21 mouse cellular contexts compared by ENCODE assay signal in genomic region chr19:6013691-6014090, GRCm38 (mm10). TPM values are rescaled to one million over a fixed set of nuclear protein-coding genes. Genes with fewer than 3 reads are reported as not detected.
DNase-seq lines count a peak whose midpoint lies in the region; ATAC-seq and TF ChIP-seq lines count a peak whose summit lies in the region.
"Had no signal": no experiment of that assay in that cellular context is flagged by ENCODE, and none has a peak within 500 bp of the region (broad histone marks: within the 10 kb centered on the region; RNA-seq: fewer than 3 reads in every experiment).

No protein-coding gene starts in this region.

- no peak for TF ChIP-seq CTCF in G1E (IDR thresholded peaks at IDR 0.05; ENCODE audit: low read depth, low read length)

- peaks cover 20% of the 10 kb centered on the region for H3K4me1 ChIP-seq in heart, embryonic 13.5 days
- H3K4me1 ChIP-seq in G1E (ENCODE audit: insufficient read depth, low read depth, low read length), result peaks cover 80% of the 10 kb centered on the region
- H3K4me1 ChIP-seq in embryonic facial prominence, embryonic 15.5 days, result peaks cover 31% of the 10 kb centered on the region
- H3K4me1 ChIP-seq in stomach, embryonic 14.5 days (ENCODE audit: control insufficient read depth, insufficient read depth, low read length), result 0 out of 2 replicates have a peak, but pooled peaks cover 3% of the 10 kb centered on the region

- H3K27ac ChIP-seq in heart, embryonic 13.5 days (replicated peaks), result no peak overlapping the region
- H3K27ac ChIP-seq in embryonic facial prominence, embryonic 15.5 days (replicated peaks), result no peak overlapping the region
- no peak overlapping the region for H3K27ac ChIP-seq in stomach, embryonic 14.5 days (ENCODE audit: low read length)
- H3K27ac ChIP-seq: hindbrain, embryonic 15.5 days; midbrain, embryonic 13.5 days; neural tube, embryonic 12.5 days had no signal

- H3K27me3 ChIP-seq in heart, embryonic 13.5 days (replicated peaks), result peaks cover 7% of the 10 kb centered on the region
- no peaks in the 10 kb centered on the region for H3K27me3 ChIP-seq in G1E (ENCODE audit: insufficient read depth, low read length)
- no peaks in the 10 kb centered on the region for H3K27me3 ChIP-seq in embryonic facial prominence, embryonic 15.5 days
- no peaks in the 10 kb centered on the region for H3K27me3 ChIP-seq in stomach, embryonic 14.5 days (ENCODE audit: control insufficient read depth, insufficient read depth, low read length)
- H3K27me3 ChIP-seq: CH12.LX had no signal

- peak overlapping the region; percentile 81; the same call in 1 of the 2 replicates for H3K4me2 ChIP-seq in heart, embryonic 13.5 days
- peak overlapping the region; percentile 90 for H3K4me2 ChIP-seq in embryonic facial prominence, embryonic 15.5 days (replicated peaks)
- H3K4me2 ChIP-seq in stomach, embryonic 14.5 days (replicated peaks; ENCODE audit: low read depth, low read length), result 0 out of 2 replicates have a peak overlapping the region, but pooled peaks have one; percentile 90
- H3K4me2 ChIP-seq: midbrain, embryonic 13.5 days had no signal

- H3K36me3 ChIP-seq in heart, embryonic 13.5 days, result no peaks in the 10 kb centered on the region
- H3K36me3 ChIP-seq in G1E (replicated peaks), result peaks cover 57% of the 10 kb centered on the region
- H3K36me3 ChIP-seq in embryonic facial prominence, embryonic 15.5 days, result peaks cover 13% of the 10 kb centered on the region; the same call in 1 of the 2 replicates
- H3K36me3 ChIP-seq in stomach, embryonic 14.5 days (ENCODE audit: control insufficient read depth, insufficient read depth, low read length), result no peaks in the 10 kb centered on the region; the same call in 1 of the 2 replicates
- H3K36me3 ChIP-seq: hindbrain, embryonic 15.5 days; midbrain, embryonic 13.5 days; neural tube, embryonic 12.5 days had no signal

- 89% methylated on average over 10 of the region's 10 CpGs for whole genome bisulfite sequencing in heart, embryonic 13.5 days
- 74% methylated on average over 10 of the region's 10 CpGs for WGBS in embryonic facial prominence, embryonic 15.5 days
- WGBS in stomach, embryonic 14.5 days, result 83% methylated on average over 10 of the region's 10 CpGs

- ATAC-seq in heart, embryonic 13.5 days (ENCODE audit: extremely low read depth, insufficient number of reproducible peaks, low FRiP score, low TSS enrichment), result no peak
- no peak for ATAC-seq in G1E (ENCODE audit: extremely low read depth, insufficient number of reproducible peaks, low FRiP score, poor library complexity, severe bottlenecking)
- ATAC-seq in embryonic facial prominence, embryonic 15.5 days (ENCODE audit: insufficient number of reproducible peaks, low FRiP score, low TSS enrichment, low read depth), result no peak
- ATAC-seq in stomach, embryonic 14.5 days (ENCODE audit: insufficient number of reproducible peaks, insufficient read depth, low FRiP score, low read depth), result no peak
- ATAC-seq: midbrain, embryonic 13.5 days had no signal

- no peaks in the 10 kb centered on the region for H3K9me3 ChIP-seq in heart, embryonic 13.5 days
- no peaks in the 10 kb centered on the region for H3K9me3 ChIP-seq in G1E (replicated peaks)
- H3K9me3 ChIP-seq in embryonic facial prominence, embryonic 15.5 days (replicated peaks), result no peaks in the 10 kb centered on the region
- no peaks in the 10 kb centered on the region for H3K9me3 ChIP-seq in stomach, embryonic 14.5 days (ENCODE audit: control insufficient read depth, low read depth, low read length)
- H3K9me3 ChIP-seq: hindbrain, embryonic 15.5 days; midbrain, embryonic 13.5 days; neural tube, embryonic 12.5 days had no signal

- no peak overlapping the region for H3K4me3 ChIP-seq in heart, embryonic 13.5 days
- H3K4me3 ChIP-seq in G1E (ENCODE audit: low read depth, low read length), result peak overlapping the region; percentile 83; the same call in 1 of the 2 replicates
- peak overlapping the region; percentile 59 for H3K4me3 ChIP-seq in embryonic facial prominence, embryonic 15.5 days (replicated peaks)
- H3K4me3 ChIP-seq in stomach, embryonic 14.5 days (ENCODE audit: low read depth, low read length), result no peak overlapping the region
- H3K4me3 ChIP-seq: hindbrain, embryonic 15.5 days; midbrain, embryonic 13.5 days; neural tube, embryonic 12.5 days had no signal

- no peak overlapping the region; the same call in 1 of the 2 replicates for H3K9ac ChIP-seq in heart, embryonic 13.5 days
- no peak overlapping the region for H3K9ac ChIP-seq in embryonic facial prominence, embryonic 15.5 days
- no peak overlapping the region for H3K9ac ChIP-seq in stomach, embryonic 14.5 days (replicated peaks; ENCODE audit: low read depth, low read length)
- H3K9ac ChIP-seq: hindbrain, embryonic 15.5 days; midbrain, embryonic 13.5 days; neural tube, embryonic 12.5 days had no signal

- DNase-seq in heart, adult 9 months (ENCODE audit: low spot score in 2 of 2), result no peak
- no peak for DNase-seq in G1E (ENCODE audit: low spot score)
- DNase-seq in spleen, postnatal 14 days (ENCODE audit: low spot score in 2 of 2), result no peak
- DNase-seq in frontal cortex, postnatal 10 days (ENCODE audit: low spot score in 2 of 2), result no peak
- DNase-seq: gastrocnemius, postnatal 10 days; lung, postnatal 4 days; spleen, adult 18-20 months; thymus, adult 18-20 months had no signal

RNA-seq across cellular contexts. Expression of gene Capn1, which starts 2.0 kb away (rescaled TPM):
- polyA plus RNA-seq in heart, embryonic 13.5 days (2015; fragmentation: Nextera tagmentation; extraction: Ambion mirVana), result 5.3 and 6.0 TPM in 2 replicates
- total RNA-seq in G1E (2014; fragmentation: Nextera tagmentation) (38.5 and 40.9 TPM in 2 replicates), G1E (2017) (55.5 and 56.5 TPM in 2 replicates)
- polyA plus RNA-seq in G1E (2012), result 140 and 168 TPM in 2 replicates
- polyA plus RNA-seq in embryonic facial prominence, embryonic 15.5 days (2015; fragmentation: Nextera tagmentation; extraction: Ambion mirVana), result 22.1 and 22.4 TPM in 2 replicates
- 16.1 and 16.6 TPM in 2 replicates for polyA plus RNA-seq in stomach, embryonic 14.5 days (2014; fragmentation: Nextera tagmentation; extraction: Ambion mirVana)

RNA-seq across cellular contexts. Expression of gene Slc22a20, which starts 27.7 kb away (rescaled TPM):
- not detected in 2 replicates for polyA plus RNA-seq in heart, embryonic 13.5 days (2015; fragmentation: Nextera tagmentation; extraction: Ambion mirVana)
- total RNA-seq in G1E (2014; fragmentation: Nextera tagmentation), result not detected in 2 replicates
- total RNA-seq in G1E (2017), result not detected in 2 replicates
- polyA plus RNA-seq in G1E (2012), result not detected in 2 replicates
- polyA plus RNA-seq in embryonic facial prominence, embryonic 15.5 days (2015; fragmentation: Nextera tagmentation; extraction: Ambion mirVana), result not detected in 2 replicates
- not detected in 2 replicates for polyA plus RNA-seq in stomach, embryonic 14.5 days (2014; fragmentation: Nextera tagmentation; extraction: Ambion mirVana)
- total RNA-seq: adrenal gland, adult 18-20 months; CH12.LX; gastrocnemius, postnatal 10 days; layer of hippocampus, postnatal 10 days had no signal
- polyA plus RNA-seq: forebrain, embryonic 11.5 days; heart, embryonic 16.5 days; hindbrain, embryonic 15.5 days; kidney, embryonic 14.5 days; limb, embryonic 11.5 days; midbrain, embryonic 13.5 days; neural tube, embryonic 12.5 days had no signal

RNA-seq across cellular contexts. Expression of gene Syvn1, which starts 32.7 kb away (rescaled TPM):
- polyA plus RNA-seq in heart, embryonic 13.5 days (2015; fragmentation: Nextera tagmentation; extraction: Ambion mirVana), result 17.6 and 18.6 TPM in 2 replicates
- total RNA-seq in G1E (2014; fragmentation: Nextera tagmentation), result 27.0 and 39.7 TPM in 2 replicates
- 4.8 and 5.9 TPM in 2 replicates for total RNA-seq in G1E (2017)
- 78.2 and 84.1 TPM in 2 replicates for polyA plus RNA-seq in G1E (2012)
- 34.2 and 39.8 TPM in 2 replicates for polyA plus RNA-seq in embryonic facial prominence, embryonic 15.5 days (2015; fragmentation: Nextera tagmentation; extraction: Ambion mirVana)
- 24.8 and 27.5 TPM in 2 replicates for polyA plus RNA-seq in stomach, embryonic 14.5 days (2014; fragmentation: Nextera tagmentation; extraction: Ambion mirVana)

RNA-seq across cellular contexts. Expression of gene Mrpl49, which starts 43.9 kb away (rescaled TPM):
- 59.8 and 66.3 TPM in 2 replicates for polyA plus RNA-seq in heart, embryonic 13.5 days (2015; fragmentation: Nextera tagmentation; extraction: Ambion mirVana)
- total RNA-seq in G1E (2014; fragmentation: Nextera tagmentation) (46.6 and 51.6 TPM in 2 replicates), G1E (2017) (46.9 and 52.4 TPM in 2 replicates)
- polyA plus RNA-seq in G1E (2012), result 41.8 and 46.8 TPM in 2 replicates
- 66.8 and 67.1 TPM in 2 replicates for polyA plus RNA-seq in embryonic facial prominence, embryonic 15.5 days (2015; fragmentation: Nextera tagmentation; extraction: Ambion mirVana)
- 75.5 and 77.4 TPM in 2 replicates for polyA plus RNA-seq in stomach, embryonic 14.5 days (2014; fragmentation: Nextera tagmentation; extraction: Ambion mirVana)

RNA-seq across cellular contexts. Expression of gene Fau, which starts 44.0 kb away (rescaled TPM):
- polyA plus RNA-seq in heart, embryonic 13.5 days (2015; fragmentation: Nextera tagmentation; extraction: Ambion mirVana), result 467 and 540 TPM in 2 replicates
- total RNA-seq in G1E (2014; fragmentation: Nextera tagmentation) (3,086 and 3,502 TPM in 2 replicates), G1E (2017) (2,639 and 2,986 TPM in 2 replicates)
- polyA plus RNA-seq in G1E (2012), result 5,636 and 5,712 TPM in 2 replicates
- polyA plus RNA-seq in embryonic facial prominence, embryonic 15.5 days (2015; fragmentation: Nextera tagmentation; extraction: Ambion mirVana), result 809 and 853 TPM in 2 replicates
- polyA plus RNA-seq in stomach, embryonic 14.5 days (2014; fragmentation: Nextera tagmentation; extraction: Ambion mirVana), result 902 and 945 TPM in 2 replicates

Comparison
In these comparisons a context has a peak if more than half of its experiments do, and no peak if none do; other contexts are left out.
1. H3K4me3 ChIP-seq: peak in G1E (single experiment) and embryonic facial prominence, embryonic 15.5 days (single experiment); none in heart, embryonic 13.5 days (single experiment) and stomach, embryonic 14.5 days (single experiment).
2. Peak in every context shown above with its lines, with median percentiles within 50 percentile points of each other: H3K4me2 ChIP-seq.